In genomic region chr13:73831486-73831885, GRCm38 (mm10) we compare ENCODE assay signal across 8 mouse cellular contexts. TPM values are rescaled to one million over a fixed set of nuclear protein-coding genes. Genes with fewer than 3 reads are reported as not detected.
A peak's percentile ranks its signal among the peaks of the same experiment; 100 is the strongest.
DNase-seq lines count a peak whose midpoint lies in the region; ATAC-seq and TF ChIP-seq lines count a peak whose summit lies in the region.

No protein-coding gene starts in this region.

- peak; percentile 56 for DNase-seq in thymus, adult 2 months
- DNase-seq in thymus, adult 18-20 months, result no peak
- DNase-seq in brain, embryonic 14.5 days (ENCODE audit: low read depth), result peak; percentile 59
- peak; percentile 81 for DNase-seq in forebrain, embryonic 11.5 days (ENCODE audit: low spot score)
- peak; percentile 39 to 53 for DNase-seq in thymus, postnatal 36 days

- no peak overlapping the region for H3K9ac ChIP-seq in forebrain, embryonic 11.5 days (ENCODE audit: low read length)
- no peak overlapping the region for H3K9ac ChIP-seq in intestine, embryonic 15.5 days
- H3K9ac ChIP-seq in liver, embryonic 12.5 days, result no peak overlapping the region
- H3K9ac ChIP-seq in neural tube, embryonic 13.5 days, result no peak overlapping the region

- no peaks in the 10 kb centered on the region for H3K9me3 ChIP-seq in forebrain, embryonic 11.5 days (ENCODE audit: control insufficient read depth, low read length)
- H3K9me3 ChIP-seq in intestine, embryonic 15.5 days, result no peaks in the 10 kb centered on the region
- no peaks in the 10 kb centered on the region for H3K9me3 ChIP-seq in liver, embryonic 12.5 days (replicated peaks)
- no peaks in the 10 kb centered on the region for H3K9me3 ChIP-seq in neural tube, embryonic 13.5 days

- peak; percentile 58; the same call in 1 of the 2 replicates for ATAC-seq in forebrain, embryonic 11.5 days (replicated peaks; ENCODE audit: low FRiP score)
- peak; percentile 41 for ATAC-seq in intestine, embryonic 15.5 days
- ATAC-seq in liver, embryonic 12.5 days, result 0 out of 2 replicates have a peak, but pooled peaks have one; percentile 10
- peak; percentile 17; the same call in 1 of the 2 replicates for ATAC-seq in neural tube, embryonic 13.5 days (ENCODE audit: low read depth)

- no peak for TF ChIP-seq CTCF in thymus, adult 2 months (IDR thresholded peaks at IDR 0.05; ENCODE audit: borderline replicate concordance, control insufficient read depth, extremely low read depth, insufficient read depth, low read length, poor library complexity)
- peak; percentile 91 for TF ChIP-seq CTCF in brain, embryonic 14.5 days (IDR thresholded peaks at IDR 0.05; ENCODE audit: borderline replicate concordance, extremely low read depth, insufficient read depth, insufficient read length)

- no peaks in the 10 kb centered on the region for H3K36me3 ChIP-seq in thymus, adult 2 months (ENCODE audit: control insufficient read depth, insufficient read depth, low read length)
- no peaks in the 10 kb centered on the region for H3K36me3 ChIP-seq in forebrain, embryonic 11.5 days (ENCODE audit: control insufficient read depth, insufficient read depth, low read length)
- no peaks in the 10 kb centered on the region for H3K36me3 ChIP-seq in intestine, embryonic 15.5 days
- no peaks in the 10 kb centered on the region for H3K36me3 ChIP-seq in liver, embryonic 12.5 days
- no peaks in the 10 kb centered on the region for H3K36me3 ChIP-seq in neural tube, embryonic 13.5 days

- no peak for TF ChIP-seq POLR2A in thymus, adult 2 months (IDR thresholded peaks at IDR 0.05; ENCODE audit: control insufficient read depth, extremely low read depth, insufficient read depth, low read length, poor library complexity)
- no peak for TF ChIP-seq POLR2A in brain, embryonic 14.5 days (IDR thresholded peaks at IDR 0.05; ENCODE audit: borderline replicate concordance, extremely low read depth, insufficient read depth, insufficient read length, poor library complexity, severe bottlenecking)

- no peak overlapping the region for H3K4me2 ChIP-seq in forebrain, embryonic 11.5 days (ENCODE audit: low read depth, low read length, severe bottlenecking)
- no peak overlapping the region for H3K4me2 ChIP-seq in intestine, embryonic 15.5 days (replicated peaks)
- H3K4me2 ChIP-seq in liver, embryonic 12.5 days, result no peak overlapping the region
- H3K4me2 ChIP-seq in neural tube, embryonic 13.5 days, result no peak overlapping the region

- H3K4me3 ChIP-seq in thymus, adult 2 months (ENCODE audit: control insufficient read depth, insufficient read depth, low read length), result no peak overlapping the region
- H3K4me3 ChIP-seq in forebrain, embryonic 11.5 days (ENCODE audit: low read depth, low read length), result no peak overlapping the region
- no peak overlapping the region for H3K4me3 ChIP-seq in intestine, embryonic 15.5 days (replicated peaks)
- no peak overlapping the region for H3K4me3 ChIP-seq in liver, embryonic 12.5 days
- no peak overlapping the region for H3K4me3 ChIP-seq in neural tube, embryonic 13.5 days

- H3K4me1 ChIP-seq in thymus, adult 2 months (replicated peaks; ENCODE audit: control insufficient read depth, insufficient read depth, low read length), result no peaks in the 10 kb centered on the region
- H3K4me1 ChIP-seq in forebrain, embryonic 11.5 days (replicated peaks; ENCODE audit: control insufficient read depth, insufficient read depth, low read length), result no peaks in the 10 kb centered on the region
- 0 out of 2 replicates have a peak, but pooled peaks cover 1% of the 10 kb centered on the region for H3K4me1 ChIP-seq in intestine, embryonic 15.5 days (replicated peaks)
- no peaks in the 10 kb centered on the region for H3K4me1 ChIP-seq in liver, embryonic 12.5 days
- H3K4me1 ChIP-seq in neural tube, embryonic 13.5 days (replicated peaks), result peaks cover 26% of the 10 kb centered on the region; the same call in 1 of the 2 replicates

- H3K27ac ChIP-seq in thymus, adult 2 months (ENCODE audit: control insufficient read depth, insufficient read depth, low read length), result no peak overlapping the region
- H3K27ac ChIP-seq in forebrain, embryonic 11.5 days (ENCODE audit: low read depth, low read length), result no peak overlapping the region
- H3K27ac ChIP-seq in intestine, embryonic 15.5 days, result no peak overlapping the region
- H3K27ac ChIP-seq in liver, embryonic 12.5 days, result no peak overlapping the region
- no peak overlapping the region for H3K27ac ChIP-seq in neural tube, embryonic 13.5 days (replicated peaks)

- no peaks in the 10 kb centered on the region for H3K27me3 ChIP-seq in thymus, adult 2 months (ENCODE audit: control insufficient read depth, insufficient read depth, low read length)
- H3K27me3 ChIP-seq in forebrain, embryonic 11.5 days (ENCODE audit: control insufficient read depth, insufficient read depth, low read length), result no peaks in the 10 kb centered on the region
- H3K27me3 ChIP-seq in intestine, embryonic 15.5 days (replicated peaks), result no peaks in the 10 kb centered on the region
- H3K27me3 ChIP-seq in liver, embryonic 12.5 days (replicated peaks), result no peaks in the 10 kb centered on the region
- H3K27me3 ChIP-seq in neural tube, embryonic 13.5 days, result no peaks in the 10 kb centered on the region

- 0% methylated on average over 2 of the region's 2 CpGs for WGBS in thymus, adult 2 months
- WGBS in forebrain, embryonic 11.5 days, result 1% methylated on average over 2 of the region's 2 CpGs
- 1% methylated on average over 2 of the region's 2 CpGs for WGBS in intestine, embryonic 15.5 days
- WGBS in liver, embryonic 12.5 days (ENCODE audit: insufficient replicate concordance), result 2% methylated on average over 2 of the region's 2 CpGs
- 2% methylated on average over 2 of the region's 2 CpGs for WGBS in neural tube, embryonic 13.5 days

RNA-seq across cellular contexts. Expression of gene Nkd2, which starts 15.9 kb away (rescaled TPM):
- polyA plus RNA-seq in thymus, adult 2 months (2012; rRNA removed), result 4.4 and 4.7 TPM in 2 replicates
- 14.6 and 19.3 TPM in 2 replicates for polyA plus RNA-seq in brain, embryonic 14.5 days (2012; rRNA removed)
- polyA plus RNA-seq in forebrain, embryonic 11.5 days (2014; fragmentation: Nextera tagmentation; extraction: Ambion mirVana), result 12.3 and 13.5 TPM in 2 replicates
- polyA plus RNA-seq in intestine, embryonic 15.5 days (2015; fragmentation: Nextera tagmentation; extraction: Ambion mirVana), result 3.8 and 4.1 TPM in 2 replicates
- polyA plus RNA-seq in liver, embryonic 12.5 days (2016; fragmentation: Nextera tagmentation; extraction: Ambion mirVana), result 0.21 and 0.42 TPM in 2 replicates
- polyA plus RNA-seq in neural tube, embryonic 13.5 days (2015; fragmentation: Nextera tagmentation; extraction: Ambion mirVana), result 8.7 and 9.8 TPM in 2 replicates

Comparison
In these comparisons a context has a peak if more than half of its experiments do, and no peak if none do; other contexts are left out.
1. DNase-seq: peak in thymus, adult 2 months (single experiment), brain, embryonic 14.5 days (single experiment), forebrain, embryonic 11.5 days (single experiment) and thymus, postnatal 36 days (2 of 2); none in thymus, adult 18-20 months (0 of 2).
2. Peak in every context shown above with its lines, with median percentiles within 50 percentile points of each other: ATAC-seq.